Mouse (Mus musculus) stomach, postnatal 0 days (tissue): ENCODE data around the gene Foxl2.

Experiments
- CTCF ChIP-seq: IDR thresholded peaks from 2 replicates; pipeline ENCODE4 v1.5.1; 2016; ENCODE audit warnings: antibody characterized with exemption, low read depth, mild to moderate bottlenecking, moderate library complexity
- EP300 ChIP-seq: optimal IDR thresholded peaks from 2 replicates; pipeline ENCODE3; 2016; ENCODE audit warnings: antibody characterized with exemption

GRCm38 (mm10) chr9:98935190-98935909 lies 19.7 kb upstream of the Foxl2 start:
- no peak for TF ChIP-seq CTCF
- TF ChIP-seq EP300: no peak
